Mouse (Mus musculus) kidney, postnatal 25 days (tissue): Measurements from ENCODE around the gene Mrpl16.
A peak's percentile ranks its signal among the peaks of the same experiment; 100 is the strongest.

Source experiments
- DNase-seq, 2 experiments: peaks; one replicate each; pipeline ENCODE4 v3.0.0; 2021; ENCODE audit warnings: mixed read lengths in 2 of 2

Gene Mrpl16

GRCm38 (mm10) chr19:11770205-11770892 lies at the start of gene Mrpl16:
TSS of gene Mrpl16 (plus strand) at chr19:11770391.
- DNase-seq, result peak; percentile 90 to 93

GRCm38 (mm10) chr19:11723870-11724269 lies 46.3 kb upstream of the Mrpl16 start:
- no peak for DNase-seq

- no peak for DNase-seq
Observed at GRCm38 (mm10) chr19:11724275-11724674, 45.9 kb upstream of the Mrpl16 start.

- no peak for DNase-seq
Observed at GRCm38 (mm10) chr19:11725915-11726314, 44.3 kb upstream of the Mrpl16 start.

GRCm38 (mm10) chr19:11727304-11727703 lies 42.9 kb upstream of the Mrpl16 start:
- no peak for DNase-seq

- DNase-seq, result no peak
Observed at GRCm38 (mm10) chr19:11730278-11730677, 39.9 kb upstream of the Mrpl16 start.

GRCm38 (mm10) chr19:11736455-11736854 lies 33.7 kb upstream of the Mrpl16 start:
- no peak for DNase-seq

- no peak for DNase-seq
Observed at GRCm38 (mm10) chr19:11745680-11746079, 24.5 kb upstream of the Mrpl16 start.

- no peak for DNase-seq
Observed at GRCm38 (mm10) chr19:11747298-11747697, 22.9 kb upstream of the Mrpl16 start, which contains the start of gene Gif. TSS of gene Gif (plus strand) at chr19:11747554.

GRCm38 (mm10) chr19:11765059-11765458 lies 5.1 kb upstream of the Mrpl16 start:
- DNase-seq, result no peak

- DNase-seq, result no peak
Observed at GRCm38 (mm10) chr19:11766413-11766812, 3.8 kb upstream of the Mrpl16 start.

- DNase-seq, result no peak
Observed at GRCm38 (mm10) chr19:11768163-11768562, 2.0 kb upstream of the Mrpl16 start.

- no peak for DNase-seq
Observed at GRCm38 (mm10) chr19:11769257-11769920, 802 bp upstream of the Mrpl16 start.

GRCm38 (mm10) chr19:11777191-11777865 lies 7.1 kb downstream of the Mrpl16 start:
- DNase-seq, result peak in 1 of 2 experiments; percentile 81

- DNase-seq, result no peak
Observed at GRCm38 (mm10) chr19:11785409-11786154, 15.4 kb downstream of the Mrpl16 start.

GRCm38 (mm10) chr19:11787826-11788225 lies 17.6 kb downstream of the Mrpl16 start:
- DNase-seq, result no peak

GRCm38 (mm10) chr19:11788876-11789275 lies 18.7 kb downstream of the Mrpl16 start:
- DNase-seq, result no peak

GRCm38 (mm10) chr19:11791825-11792224 lies 21.6 kb downstream of the Mrpl16 start:
- DNase-seq, result no peak

- no peak for DNase-seq
Observed at GRCm38 (mm10) chr19:11793741-11794359, 23.7 kb downstream of the Mrpl16 start.

GRCm38 (mm10) chr19:11794447-11794846 lies 24.3 kb downstream of the Mrpl16 start:
- DNase-seq, result no peak

- no peak for DNase-seq
Observed at GRCm38 (mm10) chr19:11800531-11801315, 30.5 kb downstream of the Mrpl16 start.

- no peak for DNase-seq
Observed at GRCm38 (mm10) chr19:11804423-11804822, 34.2 kb downstream of the Mrpl16 start.
